Mouse (Mus musculus) lung, adult 2 months (tissue): Measurements from ENCODE around the gene Kcnh6.

Experiments
- CTCF ChIP-seq: fragments of 200-500 bp; IDR thresholded peaks from 2 replicates; pipeline ENCODE4 v1.5.1; 2011; ENCODE audit warnings: mild to moderate bottlenecking, low read length, control low read depth; ENCODE audit not compliant: insufficient read depth
- POLR2A ChIP-seq: fragments of 200-500 bp; IDR thresholded peaks from 2 replicates; pipeline ENCODE4 v1.6.1; 2011; ENCODE audit warnings: low read depth, mild to moderate bottlenecking, control low read depth, low read length, borderline replicate concordance; ENCODE audit errors: extremely low read depth

DNA sequence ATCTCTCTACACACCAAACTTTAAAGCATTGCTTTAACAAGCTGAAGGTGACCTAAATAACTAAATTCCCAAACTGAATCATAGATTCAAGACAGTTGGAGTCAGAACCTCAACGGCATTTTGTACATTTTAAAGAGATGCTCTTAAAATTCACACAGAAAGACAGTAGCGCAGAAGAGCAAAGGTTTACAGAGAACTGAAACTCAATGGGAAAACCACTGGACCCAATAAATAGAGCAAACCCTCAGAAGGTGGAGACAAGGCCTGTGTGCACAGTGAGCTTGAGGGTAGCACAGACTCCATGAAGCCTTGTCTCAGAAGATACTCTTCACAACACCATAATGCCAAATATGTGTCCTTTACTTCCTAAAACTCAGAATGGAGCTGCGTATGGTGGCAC lies 37.9 kb downstream of the Kcnh6 start:
- no peak for TF ChIP-seq POLR2A
- no peak for TF ChIP-seq CTCF
